Mouse (Mus musculus) spleen, postnatal 36 days (tissue): ENCODE results near the gene Catspere2.

Experiments
- DNase-seq, 2 experiments: peaks; one replicate each; pipeline ENCODE4 v3.0.0; 2022; ENCODE audit warnings: low spot score in 2 of 2, mixed read lengths in 1 of 2

Gene Catspere2

GRCm38 (mm10) chr1:178219166-178220077, 236.2 kb downstream of the Catspere2 start:
- no peak for DNase-seq
